Mouse (Mus musculus): ENCODE results near the gene Hspb8. TPM values are rescaled to one million over a fixed set of nuclear protein-coding genes. Genes with fewer than 3 reads are reported as not detected.

Gene Hspb8
- total and polyA plus RNA-seq, 3 experiments, result not detected

- Histone ChIP-seq H3K79me2 (replicated peaks; ENCODE audit: control insufficient read depth, extremely low read depth, insufficient read depth, poor library complexity, severe bottlenecking) (no peaks in the 10 kb centered on the region), H3K4me2 (ENCODE audit: insufficient read depth, low read depth, poor library complexity, severe bottlenecking) (no peak overlapping the region), H3K4me1 (ENCODE audit: control insufficient read depth in 1 of 2, insufficient read depth in 2 of 2) (no peaks in the 10 kb centered on the region), H3K36me3 (replicated peaks in 1 of 2; ENCODE audit: control insufficient read depth in 1 of 2, insufficient read depth in 1 of 2, low read length in 1 of 2) (no peaks in the 10 kb centered on the region), H3K4me3 (replicated peaks in 1 of 3; ENCODE audit: low read depth in 2 of 3, low read length in 2 of 3, poor library complexity in 1 of 3) (no peak overlapping the region), H3K9me3 (replicated peaks; ENCODE audit: low read length) (peaks cover 81% of the 10 kb centered on the region), H3K9ac (ENCODE audit: insufficient read depth, low read depth) (no peak overlapping the region), H3K27ac (ENCODE audit: insufficient read depth, low read depth) (no peak overlapping the region), H3K27me3 (replicated peaks) (no peaks in the 10 kb centered on the region)
- TF ChIP-seq MAX (IDR thresholded peaks at IDR 0.05; ENCODE audit: low read length), result no peak
- TF ChIP-seq RCOR1 (conservative IDR thresholded peaks at IDR 0.05; ENCODE audit: low read depth, low read length), result no peak
- TF ChIP-seq MAZ (IDR thresholded peaks at IDR 0.05; ENCODE audit: low read depth, low read length), result no peak
- in situ Hi-C loops (cut with MboI; ENCODE audit: low pct_ligation_motif_present, low pct_unique_long_range_greater_than_20kb, low sequenced_read_pairs) (no loop called here), dilution Hi-C loops (cut with MboI; ENCODE audit: extremely low pct_ligation_motif_present, extremely low pct_unique_long_range_greater_than_20kb, low sequenced_read_pairs) (no loop called here)
- no peak for DNase-seq (ENCODE audit: extremely low read depth)
Observed at GRCm38 (mm10) chr5:116436117-116436516, 13.5 kb upstream of the Hspb8 start.

GRCm38 (mm10) chr5:116434976-116435850, 12.5 kb upstream of the Hspb8 start:
- dilution Hi-C loops (cut with MboI; ENCODE audit: extremely low pct_ligation_motif_present, extremely low pct_unique_long_range_greater_than_20kb, low sequenced_read_pairs), result no loop called here
- H3K27me3 ChIP-seq (replicated peaks), result no peaks in the 10 kb centered on the region
- in situ Hi-C loops (cut with MboI; ENCODE audit: low pct_ligation_motif_present, low pct_unique_long_range_greater_than_20kb, low sequenced_read_pairs), result no loop called here
- H3K9ac ChIP-seq (ENCODE audit: insufficient read depth, low read depth), result no peak overlapping the region
- H3K4me1 ChIP-seq (ENCODE audit: control insufficient read depth in 1 of 2, insufficient read depth in 2 of 2), result no peaks in the 10 kb centered on the region
- H3K4me3 ChIP-seq (replicated peaks in 1 of 3; ENCODE audit: low read depth in 2 of 3, low read length in 2 of 3, poor library complexity in 1 of 3), result no peak overlapping the region
- no peaks in the 10 kb centered on the region for H3K79me2 ChIP-seq (replicated peaks; ENCODE audit: control insufficient read depth, extremely low read depth, insufficient read depth, poor library complexity, severe bottlenecking)
- H3K4me2 ChIP-seq (ENCODE audit: insufficient read depth, low read depth, poor library complexity, severe bottlenecking), result no peak overlapping the region
- H3K36me3 ChIP-seq (replicated peaks in 1 of 2; ENCODE audit: control insufficient read depth in 1 of 2, insufficient read depth in 1 of 2, low read length in 1 of 2), result no peaks in the 10 kb centered on the region
- DNase-seq (ENCODE audit: extremely low read depth), result no peak
- H3K27ac ChIP-seq (ENCODE audit: insufficient read depth, low read depth), result no peak overlapping the region
- peaks cover 82% of the 10 kb centered on the region for H3K9me3 ChIP-seq (replicated peaks; ENCODE audit: low read length)
- no peak for TF ChIP-seq ZKSCAN1 (IDR thresholded peaks at IDR 0.05; ENCODE audit: borderline replicate concordance, low read depth, low read length)
- TF ChIP-seq ZNF384 (IDR thresholded peaks at IDR 0.05; ENCODE audit: low read depth, low read length), result no peak
- no peak for TF ChIP-seq MAZ (IDR thresholded peaks at IDR 0.05; ENCODE audit: low read depth, low read length)
- TF ChIP-seq CHD1 (IDR thresholded peaks at IDR 0.05; ENCODE audit: low read depth, low read length), result no peak
- TF ChIP-seq MAX (IDR thresholded peaks at IDR 0.05; ENCODE audit: low read length), result no peak
- no peak for TF ChIP-seq MAFK (IDR thresholded peaks at IDR 0.05; ENCODE audit: insufficient replicate concordance, low read length)
- TF ChIP-seq NRF1 (IDR thresholded peaks at IDR 0.05; ENCODE audit: low read depth, low read length), result no peak
- TF ChIP-seq USF1 (IDR thresholded peaks at IDR 0.05; ENCODE audit: low read depth, low read length), result no peak
- no peak for TF ChIP-seq TBP (conservative IDR thresholded peaks at IDR 0.05; ENCODE audit: low read depth, low read length)
- TF ChIP-seq KAT2A (IDR thresholded peaks at IDR 0.05; ENCODE audit: insufficient replicate concordance, low read length), result no peak

DNA sequence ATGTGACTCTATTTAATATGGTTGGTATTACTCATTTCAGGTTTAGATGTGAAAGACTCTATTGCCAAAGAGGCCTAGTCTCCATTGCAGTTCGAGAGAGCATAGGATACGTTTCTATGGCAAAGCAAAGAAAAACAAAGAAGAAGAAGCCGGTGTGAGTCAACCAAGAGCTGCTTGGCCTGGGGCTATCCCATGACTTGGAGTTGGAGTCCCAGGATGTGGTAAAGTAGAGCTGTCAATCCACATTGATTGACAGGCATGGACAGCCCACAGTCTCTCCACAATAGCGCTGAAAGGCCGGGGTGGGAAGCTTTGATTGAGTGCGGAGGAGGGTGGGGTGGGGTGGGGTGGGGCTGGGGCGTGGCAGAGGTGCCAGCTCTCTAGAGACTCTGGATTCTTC, 10.2 kb upstream of the Hspb8 start:
- no peak for TF ChIP-seq SIN3A (IDR thresholded peaks at IDR 0.05; ENCODE audit: low read length)
- no peak for TF ChIP-seq NRF1 (IDR thresholded peaks at IDR 0.05; ENCODE audit: low read depth, low read length)
- TF ChIP-seq RCOR1 (conservative IDR thresholded peaks at IDR 0.05; ENCODE audit: low read depth, low read length), result no peak
- no peak for TF ChIP-seq NELFE (IDR thresholded peaks at IDR 0.05; ENCODE audit: low read depth, low read length)
- no peak for TF ChIP-seq JUN (IDR thresholded peaks at IDR 0.05; ENCODE audit: insufficient read depth, low read depth, low read length)
- TF ChIP-seq EP300 (IDR thresholded peaks at IDR 0.05; ENCODE audit: low read length), result no peak
- TF ChIP-seq GABPA (IDR thresholded peaks at IDR 0.05; ENCODE audit: insufficient replicate concordance, low read depth, low read length), result no peak
- TF ChIP-seq MEF2A (IDR thresholded peaks at IDR 0.05; ENCODE audit: borderline replicate concordance, low read depth, low read length), result no peak
- no peak for TF ChIP-seq ZKSCAN1 (IDR thresholded peaks at IDR 0.05; ENCODE audit: borderline replicate concordance, low read depth, low read length)
- no peak for TF ChIP-seq CHD1 (IDR thresholded peaks at IDR 0.05; ENCODE audit: low read depth, low read length)
- no peak for TF ChIP-seq SMC3 (IDR thresholded peaks at IDR 0.05; ENCODE audit: low read depth, low read length)
- TF ChIP-seq ETS1 (conservative IDR thresholded peaks at IDR 0.05; ENCODE audit: low read depth, low read length), result no peak
- TF ChIP-seq E2F4 (IDR thresholded peaks at IDR 0.05; ENCODE audit: insufficient replicate concordance, low read depth, low read length), result no peak
- TF ChIP-seq MAX (IDR thresholded peaks at IDR 0.05; ENCODE audit: low read length), result no peak
- no peak for TF ChIP-seq MAZ (IDR thresholded peaks at IDR 0.05; ENCODE audit: low read depth, low read length)
- no peak for TF ChIP-seq POLR2AphosphoS2 (IDR thresholded peaks at IDR 0.05; ENCODE audit: low read depth, low read length)
- Histone ChIP-seq H3K79me2 (replicated peaks; ENCODE audit: control insufficient read depth, extremely low read depth, insufficient read depth, poor library complexity, severe bottlenecking) (no peaks in the 10 kb centered on the region), H3K36me3 (replicated peaks in 1 of 2; ENCODE audit: control insufficient read depth in 1 of 2, insufficient read depth in 1 of 2, low read length in 1 of 2) (no peaks in the 10 kb centered on the region), H3K27me3 (replicated peaks) (no peaks in the 10 kb centered on the region), H3K4me2 (ENCODE audit: insufficient read depth, low read depth, poor library complexity, severe bottlenecking) (no peak overlapping the region), H3K9me3 (replicated peaks; ENCODE audit: low read length) (peaks cover 88% of the 10 kb centered on the region), H3K27ac (ENCODE audit: insufficient read depth, low read depth) (no peak overlapping the region), H3K4me1 (ENCODE audit: control insufficient read depth in 1 of 2, insufficient read depth in 2 of 2) (no peaks in the 10 kb centered on the region), H3K4me3 (replicated peaks in 1 of 3; ENCODE audit: low read depth in 2 of 3, low read length in 2 of 3, poor library complexity in 1 of 3) (no peak overlapping the region), H3K9ac (ENCODE audit: insufficient read depth, low read depth) (no peak overlapping the region)
- in situ Hi-C loops (cut with MboI; ENCODE audit: low pct_ligation_motif_present, low pct_unique_long_range_greater_than_20kb, low sequenced_read_pairs) (no loop called here), dilution Hi-C loops (cut with MboI; ENCODE audit: extremely low pct_ligation_motif_present, extremely low pct_unique_long_range_greater_than_20kb, low sequenced_read_pairs) (no loop called here)
- no peak for DNase-seq (ENCODE audit: extremely low read depth)
